Mouse (Mus musculus): ENCODE results near the gene Zmat5. TPM values are rescaled to one million over a fixed set of nuclear protein-coding genes. Genes with fewer than 3 reads are reported as not detected.
A peak's percentile ranks its signal among the peaks of the same experiment; 100 is the strongest.

Gene Zmat5
- 60.9 and 63.0 TPM in 2 replicates for polyA plus RNA-seq (2015; fragmentation: Nextera tagmentation; extraction: Ambion mirVana)

- Histone ChIP-seq H3K9ac (peak within 1 kb of the TSS; percentile 88), H3K9me3 (no peaks in the 10 kb centered on the region), H3K36me3 (peaks cover 12% of the 10 kb centered on the region), H3K4me3 (replicated peaks) (peak within 1 kb of the TSS; percentile 76), H3K4me2 (replicated peaks) (peak within 1 kb of the TSS; percentile 71), H3K27ac (peak within 1 kb of the TSS; percentile 74), H3K27me3 (replicated peaks) (no peaks in the 10 kb centered on the region), H3K4me1 (replicated peaks) (peaks cover 12% of the 10 kb centered on the region)
- peak; percentile 99 for ATAC-seq
- under 1% methylated on average over 47 of the region's 47 CpGs for WGBS
Measured at GRCm38 (mm10) chr11:4704072-4704964, at the start of gene Zmat5, which contains the start of gene Uqcr10. Zmat5 (plus strand) TSS chr11:4704678. Uqcr10 (minus strand) TSS chr11:4704342.

- H3K27ac ChIP-seq, result no peak overlapping the region
- H3K4me3 ChIP-seq (replicated peaks), result no peak overlapping the region
- H3K9ac ChIP-seq, result no peak overlapping the region
- WGBS, result 87% methylated on average over 1 of the region's 1 CpGs
- no peaks in the 10 kb centered on the region for H3K4me1 ChIP-seq (replicated peaks)
- no peak overlapping the region for H3K4me2 ChIP-seq (replicated peaks)
- H3K36me3 ChIP-seq, result peaks cover 8% of the 10 kb centered on the region; the same call in 1 of the 2 replicates
- H3K27me3 ChIP-seq (replicated peaks), result no peaks in the 10 kb centered on the region
- no peak for ATAC-seq
- H3K9me3 ChIP-seq, result no peaks in the 10 kb centered on the region
Measured at GRCm38 (mm10) chr11:4659818-4660217, 44.7 kb upstream of the Zmat5 start.

DNA sequence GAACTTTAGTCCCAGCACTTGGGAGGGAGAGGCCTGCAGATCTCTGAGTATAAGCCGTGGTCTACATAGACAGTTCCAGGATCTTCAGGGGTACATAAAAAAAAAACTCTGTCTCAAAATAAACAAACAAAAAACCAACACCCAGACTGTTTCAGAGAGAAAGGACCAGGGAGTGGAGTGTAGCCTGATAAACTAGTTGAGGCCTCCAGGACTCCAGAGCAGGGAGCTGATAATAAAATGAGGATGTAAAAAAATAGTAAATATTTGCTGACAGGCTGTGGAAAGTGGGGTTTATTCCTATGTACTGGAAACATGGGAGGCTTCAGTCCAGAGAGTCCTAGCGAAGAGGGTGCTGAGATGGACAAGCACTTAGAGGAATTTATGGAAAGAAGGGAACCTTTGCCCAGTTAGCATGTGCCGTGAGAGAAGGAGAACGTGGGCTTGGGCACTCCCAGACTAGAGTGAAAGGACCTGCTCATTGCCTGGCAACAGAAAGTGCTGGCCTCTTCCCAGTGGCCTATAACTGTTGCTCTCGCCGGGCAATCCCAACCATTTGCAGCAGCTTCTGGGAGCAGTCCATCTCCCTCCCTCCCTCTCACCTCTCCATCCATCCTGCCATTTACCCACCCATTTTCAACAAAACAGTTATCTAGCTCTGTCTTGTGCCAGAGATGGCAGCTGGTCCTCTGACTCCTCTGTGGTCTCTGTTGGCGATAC lies 44.0 kb upstream of the Zmat5 start:
- H3K27me3 ChIP-seq (replicated peaks), result no peaks in the 10 kb centered on the region
- H3K9me3 ChIP-seq, result no peaks in the 10 kb centered on the region
- no peak for ATAC-seq
- WGBS, result 81% methylated on average over 7 of the region's 7 CpGs
- H3K4me1 ChIP-seq (replicated peaks), result no peaks in the 10 kb centered on the region
- no peak overlapping the region for H3K27ac ChIP-seq
- H3K9ac ChIP-seq, result no peak overlapping the region
- no peak overlapping the region for H3K4me2 ChIP-seq (replicated peaks)
- H3K4me3 ChIP-seq (replicated peaks), result no peak overlapping the region
- H3K36me3 ChIP-seq, result peaks cover 3% of the 10 kb centered on the region; the same call in 1 of the 2 replicates

GRCm38 (mm10) chr11:4661324-4661723 lies 43.2 kb upstream of the Zmat5 start:
- H3K27ac ChIP-seq, result no peak overlapping the region
- H3K9me3 ChIP-seq, result no peaks in the 10 kb centered on the region
- peak; percentile 71 for ATAC-seq
- H3K4me2 ChIP-seq (replicated peaks), result no peak overlapping the region
- WGBS, result 77% methylated on average over 4 of the region's 4 CpGs
- peaks cover 3% of the 10 kb centered on the region; the same call in 1 of the 2 replicates for H3K36me3 ChIP-seq
- H3K4me1 ChIP-seq (replicated peaks), result no peaks in the 10 kb centered on the region
- no peak overlapping the region for H3K9ac ChIP-seq
- H3K27me3 ChIP-seq (replicated peaks), result no peaks in the 10 kb centered on the region
- H3K4me3 ChIP-seq (replicated peaks), result no peak overlapping the region

DNA sequence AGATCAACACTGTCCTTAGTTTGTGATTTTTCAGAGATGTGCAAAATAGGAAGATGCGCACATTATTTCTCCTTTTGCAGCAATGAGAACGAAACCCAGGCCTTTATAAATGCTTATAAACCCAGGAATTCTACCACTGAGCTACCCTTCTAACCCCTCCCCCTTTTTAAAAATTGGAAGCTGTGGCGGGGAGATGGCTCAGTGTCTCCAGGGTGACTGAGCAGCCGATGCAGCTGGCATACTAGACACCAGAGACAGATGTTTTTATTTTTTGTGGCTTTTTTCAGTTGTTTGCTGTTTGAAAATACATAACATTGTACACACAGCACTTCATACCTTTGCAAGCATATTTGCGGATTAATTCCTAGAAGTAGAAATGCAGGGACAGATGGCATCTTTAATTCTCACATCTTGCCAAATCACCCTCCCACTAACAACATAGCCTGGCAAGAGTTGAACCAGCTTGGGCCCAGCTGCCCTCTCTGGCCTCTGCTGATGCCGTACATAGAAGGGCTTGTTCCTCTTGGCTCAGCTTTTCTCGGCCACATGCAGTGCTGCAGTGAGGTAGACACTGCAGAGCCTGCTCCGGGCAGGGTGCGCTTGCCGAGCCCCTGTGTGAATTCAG lies 42.5 kb upstream of the Zmat5 start:
- no peak overlapping the region for H3K4me2 ChIP-seq (replicated peaks)
- WGBS, result 88% methylated on average over 10 of the region's 10 CpGs
- no peak overlapping the region for H3K9ac ChIP-seq
- no peaks in the 10 kb centered on the region for H3K9me3 ChIP-seq
- H3K4me1 ChIP-seq (replicated peaks), result no peaks in the 10 kb centered on the region
- H3K27me3 ChIP-seq (replicated peaks), result no peaks in the 10 kb centered on the region
- H3K36me3 ChIP-seq, result peaks cover 3% of the 10 kb centered on the region; the same call in 1 of the 2 replicates
- no peak overlapping the region for H3K27ac ChIP-seq
- ATAC-seq, result no peak
- H3K4me3 ChIP-seq (replicated peaks), result no peak overlapping the region

DNA sequence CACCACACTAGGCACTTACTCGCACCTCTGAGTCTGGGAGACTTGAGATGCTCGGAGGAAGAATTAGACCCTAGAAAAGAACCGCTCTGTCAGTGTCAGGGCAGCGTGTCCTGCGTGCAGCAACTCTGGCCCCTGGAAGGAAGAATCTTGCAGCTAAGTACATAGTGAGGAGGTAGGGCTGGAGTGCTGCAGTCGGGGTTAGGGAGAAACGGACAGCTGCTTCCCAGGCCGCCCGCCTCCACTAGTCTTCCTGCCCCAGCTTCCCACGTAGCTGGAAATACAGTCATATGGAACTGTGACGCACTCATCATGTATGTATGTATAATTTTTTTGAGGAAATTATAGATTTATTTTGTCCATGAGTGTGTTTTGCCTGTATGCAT lies 42.0 kb upstream of the Zmat5 start:
- H3K9ac ChIP-seq, result no peak overlapping the region
- H3K4me3 ChIP-seq (replicated peaks), result no peak overlapping the region
- WGBS, result 92% methylated on average over 11 of the region's 11 CpGs
- peaks cover 3% of the 10 kb centered on the region; the same call in 1 of the 2 replicates for H3K36me3 ChIP-seq
- no peak overlapping the region for H3K27ac ChIP-seq
- ATAC-seq, result no peak
- H3K27me3 ChIP-seq (replicated peaks), result no peaks in the 10 kb centered on the region
- no peaks in the 10 kb centered on the region for H3K9me3 ChIP-seq
- no peaks in the 10 kb centered on the region for H3K4me1 ChIP-seq (replicated peaks)
- no peak overlapping the region for H3K4me2 ChIP-seq (replicated peaks)

GRCm38 (mm10) chr11:4671736-4672135 lies 32.7 kb upstream of the Zmat5 start:
- ATAC-seq, result no peak
- Histone ChIP-seq H3K9ac (no peak overlapping the region), H3K27me3 (replicated peaks) (no peaks in the 10 kb centered on the region), H3K27ac (no peak overlapping the region), H3K36me3 (peaks cover 13% of the 10 kb centered on the region; the same call in 1 of the 2 replicates), H3K4me2 (replicated peaks) (no peak overlapping the region), H3K4me3 (replicated peaks) (no peak overlapping the region), H3K4me1 (replicated peaks) (no peaks in the 10 kb centered on the region), H3K9me3 (no peaks in the 10 kb centered on the region)
- WGBS, result 80% methylated on average over 4 of the region's 4 CpGs

DNA sequence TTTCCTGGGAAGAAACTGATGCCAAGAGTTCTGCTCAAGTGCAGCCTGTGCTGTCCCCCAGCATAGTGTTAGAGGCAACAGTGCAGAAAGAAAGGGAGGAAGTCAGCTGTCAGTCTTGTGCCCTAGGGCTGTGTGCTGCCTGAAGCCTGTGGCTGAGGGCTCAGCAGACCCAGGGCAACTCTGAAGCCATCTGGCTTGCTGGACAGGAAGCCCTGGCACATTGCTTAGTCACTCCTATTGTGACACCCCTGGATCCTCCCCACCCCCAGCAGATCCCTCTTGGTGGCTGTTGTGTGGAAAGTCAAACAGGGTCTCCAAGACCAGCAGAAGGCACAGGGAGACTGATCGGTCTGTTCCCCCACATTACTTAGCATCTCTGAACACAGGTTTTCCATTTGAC lies 29.9 kb upstream of the Zmat5 start:
- Histone ChIP-seq H3K27me3 (replicated peaks) (no peaks in the 10 kb centered on the region), H3K9me3 (no peaks in the 10 kb centered on the region), H3K4me2 (replicated peaks) (no peak overlapping the region), H3K4me3 (replicated peaks) (no peak overlapping the region), H3K27ac (peak overlapping the region; percentile 40), H3K9ac (no peak overlapping the region), H3K36me3 (peaks cover 13% of the 10 kb centered on the region; the same call in 1 of the 2 replicates), H3K4me1 (replicated peaks) (no peaks in the 10 kb centered on the region)
- no peak for ATAC-seq
- WGBS, result 88% methylated on average over 1 of the region's 1 CpGs

DNA sequence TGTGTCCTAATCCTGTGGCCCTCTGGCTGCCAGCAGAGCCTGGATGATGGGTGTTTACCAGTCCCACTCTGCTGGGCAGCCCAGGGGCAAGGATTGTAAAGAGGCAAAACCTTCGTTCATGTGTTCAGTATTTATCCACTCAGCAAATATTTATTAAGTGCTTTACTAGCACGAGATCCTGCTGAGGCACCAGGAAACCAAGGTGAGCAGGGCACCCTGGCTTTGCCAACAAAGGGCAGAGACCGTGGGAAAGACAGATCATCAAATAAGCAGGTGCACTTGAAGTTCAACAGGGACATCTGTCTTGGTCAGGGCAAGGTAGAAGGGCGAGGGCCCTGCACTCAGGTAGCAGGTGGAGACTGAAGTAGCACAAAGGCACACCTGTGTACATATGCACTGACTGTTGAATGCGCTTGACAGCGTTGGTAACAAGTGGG lies 29.3 kb upstream of the Zmat5 start:
- Histone ChIP-seq H3K4me1 (replicated peaks) (no peaks in the 10 kb centered on the region), H3K4me3 (replicated peaks) (no peak overlapping the region), H3K36me3 (peaks cover 13% of the 10 kb centered on the region; the same call in 1 of the 2 replicates), H3K9me3 (no peaks in the 10 kb centered on the region), H3K9ac (no peak overlapping the region), H3K4me2 (replicated peaks) (no peak overlapping the region), H3K27me3 (replicated peaks) (no peaks in the 10 kb centered on the region), H3K27ac (peak overlapping the region; percentile 40; the same call in 1 of the 2 replicates)
- WGBS, result 68% methylated on average over 6 of the region's 6 CpGs
- ATAC-seq, result peak; percentile 77

- Histone ChIP-seq H3K4me1 (replicated peaks) (no peaks in the 10 kb centered on the region), H3K27ac (no peak overlapping the region), H3K4me3 (replicated peaks) (no peak overlapping the region), H3K9ac (no peak overlapping the region), H3K4me2 (replicated peaks) (no peak overlapping the region), H3K36me3 (peaks cover 10% of the 10 kb centered on the region; the same call in 1 of the 2 replicates), H3K27me3 (replicated peaks) (no peaks in the 10 kb centered on the region), H3K9me3 (no peaks in the 10 kb centered on the region)
- 92% methylated on average over 6 of the region's 6 CpGs for WGBS
- ATAC-seq, result no peak
Measured at GRCm38 (mm10) chr11:4675693-4676092, 28.8 kb upstream of the Zmat5 start.

GRCm38 (mm10) chr11:4677250-4677872 lies 27.1 kb upstream of the Zmat5 start:
- H3K4me2 ChIP-seq (replicated peaks), result no peak overlapping the region
- peaks cover 18% of the 10 kb centered on the region; the same call in 1 of the 2 replicates for H3K36me3 ChIP-seq
- peak; percentile 67; the same call in 1 of the 2 replicates for ATAC-seq
- no peaks in the 10 kb centered on the region for H3K9me3 ChIP-seq
- WGBS, result 86% methylated on average over 7 of the region's 7 CpGs
- H3K27ac ChIP-seq, result no peak overlapping the region
- H3K9ac ChIP-seq, result no peak overlapping the region
- no peak overlapping the region for H3K4me3 ChIP-seq (replicated peaks)
- no peaks in the 10 kb centered on the region for H3K27me3 ChIP-seq (replicated peaks)
- H3K4me1 ChIP-seq (replicated peaks), result no peaks in the 10 kb centered on the region

Measured in intestine, embryonic 15.5 days (tissue).